ENCODE assay signal across 12 mouse cellular contexts in the genomic region with DNA sequence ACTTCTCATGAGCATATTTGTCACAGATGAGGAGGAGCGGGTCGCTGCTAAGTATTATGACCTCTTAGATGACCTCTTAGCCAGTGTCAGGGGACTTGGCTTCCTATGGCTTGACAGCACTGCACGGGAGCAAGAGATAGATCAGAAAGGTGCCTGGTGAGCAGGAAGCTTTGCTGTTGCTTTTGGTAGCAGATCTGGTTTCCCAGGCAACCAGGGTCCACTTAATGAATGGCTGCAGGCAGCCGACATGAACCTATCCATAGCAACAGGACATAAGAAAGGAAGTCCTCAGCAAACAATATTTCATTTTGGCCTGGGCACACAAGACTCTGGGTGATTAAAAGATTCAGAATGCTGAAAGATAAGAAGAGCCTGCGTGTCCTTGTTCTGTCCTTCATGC. TPM values are rescaled to one million over a fixed set of nuclear protein-coding genes. Genes with fewer than 3 reads are reported as not detected.
A peak's percentile ranks its signal among the peaks of the same experiment; 100 is the strongest.
DNase-seq lines count a peak whose midpoint lies in the region; ATAC-seq and TF ChIP-seq lines count a peak whose summit lies in the region.
"Had no signal": no experiment of that assay in that cellular context is flagged by ENCODE, and none has a peak within 500 bp of the region (broad histone marks: within the 10 kb centered on the region; RNA-seq: fewer than 3 reads in every experiment).

No protein-coding gene starts in this region.

- H3K4me3 ChIP-seq in hindbrain, embryonic 10.5 days, result no peak overlapping the region
- H3K4me3 ChIP-seq in hindbrain, embryonic 12.5 days, result no peak overlapping the region
- no peak overlapping the region for H3K4me3 ChIP-seq in forebrain, embryonic 15.5 days
- H3K4me3 ChIP-seq in midbrain, embryonic 13.5 days (replicated peaks), result no peak overlapping the region
- no peak overlapping the region for H3K4me3 ChIP-seq in liver, embryonic 11.5 days (ENCODE audit: low read depth, low read length)
- H3K4me3 ChIP-seq: intestine, embryonic 15.5 days had no signal

- peaks cover 17% of the 10 kb centered on the region for H3K4me1 ChIP-seq in hindbrain, embryonic 10.5 days (replicated peaks)
- peaks cover 11% of the 10 kb centered on the region; the same call in 1 of the 2 replicates for H3K4me1 ChIP-seq in hindbrain, embryonic 12.5 days
- peaks cover 4% of the 10 kb centered on the region; the same call in 1 of the 2 replicates for H3K4me1 ChIP-seq in forebrain, embryonic 15.5 days
- peaks cover 23% of the 10 kb centered on the region for H3K4me1 ChIP-seq in midbrain, embryonic 13.5 days (replicated peaks)
- peaks cover 3% of the 10 kb centered on the region; the same call in 1 of the 2 replicates for H3K4me1 ChIP-seq in liver, embryonic 11.5 days (replicated peaks; ENCODE audit: control insufficient read depth, insufficient read depth, low read length)
- H3K4me1 ChIP-seq: intestine, embryonic 15.5 days had no signal

- TF ChIP-seq POLR2A in brain, embryonic 14.5 days (IDR thresholded peaks at IDR 0.05; ENCODE audit: borderline replicate concordance, extremely low read depth, insufficient read depth, insufficient read length, poor library complexity, severe bottlenecking), result no peak

- H3K4me2 ChIP-seq in hindbrain, embryonic 12.5 days (replicated peaks), result no peak overlapping the region
- H3K4me2 ChIP-seq in forebrain, embryonic 15.5 days (replicated peaks), result no peak overlapping the region
- H3K4me2 ChIP-seq in midbrain, embryonic 13.5 days (replicated peaks), result peak overlapping the region; percentile 14; the same call in 1 of the 2 replicates
- no peak overlapping the region for H3K4me2 ChIP-seq in liver, embryonic 11.5 days
- H3K4me2 ChIP-seq: heart, embryonic 11.5 days; intestine, embryonic 15.5 days had no signal

- no peaks in the 10 kb centered on the region for H3K9me3 ChIP-seq in hindbrain, embryonic 10.5 days
- H3K9me3 ChIP-seq in hindbrain, embryonic 12.5 days (replicated peaks), result no peaks in the 10 kb centered on the region
- H3K9me3 ChIP-seq in forebrain, embryonic 15.5 days, result no peaks in the 10 kb centered on the region
- no peaks in the 10 kb centered on the region for H3K9me3 ChIP-seq in midbrain, embryonic 13.5 days
- no peaks in the 10 kb centered on the region for H3K9me3 ChIP-seq in liver, embryonic 11.5 days (ENCODE audit: control insufficient read depth, low read length)
- H3K9me3 ChIP-seq: intestine, embryonic 15.5 days had no signal

- no peak for TF ChIP-seq CTCF in brain, embryonic 14.5 days (IDR thresholded peaks at IDR 0.05; ENCODE audit: borderline replicate concordance, extremely low read depth, insufficient read depth, insufficient read length)

- ATAC-seq in hindbrain, embryonic 12.5 days (ENCODE audit: low FRiP score), result no peak
- no peak for ATAC-seq in forebrain, embryonic 15.5 days (replicated peaks)
- peak; percentile 55 for ATAC-seq in midbrain, embryonic 13.5 days
- ATAC-seq in liver, embryonic 11.5 days (replicated peaks; ENCODE audit: low FRiP score), result no peak
- ATAC-seq: intestine, embryonic 15.5 days had no signal

- H3K27me3 ChIP-seq in hindbrain, embryonic 10.5 days (ENCODE audit: insufficient read depth, poor library complexity, severe bottlenecking), result no peaks in the 10 kb centered on the region
- no peaks in the 10 kb centered on the region for H3K27me3 ChIP-seq in hindbrain, embryonic 12.5 days
- H3K27me3 ChIP-seq in forebrain, embryonic 15.5 days, result no peaks in the 10 kb centered on the region
- H3K27me3 ChIP-seq in midbrain, embryonic 13.5 days, result peaks cover 2% of the 10 kb centered on the region; the same call in 1 of the 2 replicates
- no peaks in the 10 kb centered on the region for H3K27me3 ChIP-seq in liver, embryonic 11.5 days (replicated peaks; ENCODE audit: control insufficient read depth, insufficient read depth, low read length)
- H3K27me3 ChIP-seq: intestine, embryonic 15.5 days had no signal

- no peak overlapping the region for H3K9ac ChIP-seq in hindbrain, embryonic 12.5 days
- H3K9ac ChIP-seq in forebrain, embryonic 15.5 days (replicated peaks), result no peak overlapping the region
- H3K9ac ChIP-seq in midbrain, embryonic 13.5 days (replicated peaks), result no peak overlapping the region
- H3K9ac ChIP-seq in liver, embryonic 11.5 days (ENCODE audit: low read depth, low read length), result no peak overlapping the region
- H3K9ac ChIP-seq: intestine, embryonic 15.5 days had no signal

- 20% methylated on average over 5 of the region's 5 CpGs for WGBS in hindbrain, embryonic 10.5 days
- 17% methylated on average over 5 of the region's 5 CpGs for WGBS in hindbrain, embryonic 12.5 days
- 22% methylated on average over 5 of the region's 5 CpGs for WGBS in forebrain, embryonic 15.5 days
- 12% methylated on average over 5 of the region's 5 CpGs for WGBS in midbrain, embryonic 13.5 days
- 34% methylated on average over 5 of the region's 5 CpGs for WGBS in liver, embryonic 11.5 days

- peak; percentile 42 for DNase-seq in hindbrain, embryonic 10.5 days (ENCODE audit: low spot score)
- peak; percentile 80 for DNase-seq in brain, embryonic 14.5 days (ENCODE audit: low read depth)
- no peak for DNase-seq in left cerebral cortex, adult 8-10 months (ENCODE audit: low spot score in 2 of 2)
- DNase-seq in urinary bladder, adult 2 months (ENCODE audit: low spot score), result no peak
- no peak for DNase-seq in liver, embryonic 11.5 days (ENCODE audit: low spot score)

- H3K27ac ChIP-seq in hindbrain, embryonic 10.5 days, result no peak overlapping the region
- no peak overlapping the region for H3K27ac ChIP-seq in hindbrain, embryonic 12.5 days
- 0 out of 2 replicates have a peak overlapping the region, but pooled peaks have one; percentile 23 for H3K27ac ChIP-seq in forebrain, embryonic 15.5 days (replicated peaks)
- peak overlapping the region; percentile 79 for H3K27ac ChIP-seq in midbrain, embryonic 13.5 days
- no peak overlapping the region for H3K27ac ChIP-seq in liver, embryonic 11.5 days (ENCODE audit: low read depth, low read length)
- H3K27ac ChIP-seq: intestine, embryonic 15.5 days had no signal

- H3K36me3 ChIP-seq in hindbrain, embryonic 10.5 days, result no peaks in the 10 kb centered on the region
- H3K36me3 ChIP-seq in hindbrain, embryonic 12.5 days, result no peaks in the 10 kb centered on the region
- no peaks in the 10 kb centered on the region for H3K36me3 ChIP-seq in forebrain, embryonic 15.5 days
- no peaks in the 10 kb centered on the region for H3K36me3 ChIP-seq in midbrain, embryonic 13.5 days
- no peaks in the 10 kb centered on the region for H3K36me3 ChIP-seq in liver, embryonic 11.5 days (ENCODE audit: control insufficient read depth, insufficient read depth, low read length)
- H3K36me3 ChIP-seq: intestine, embryonic 15.5 days had no signal

RNA-seq across cellular contexts. Expression of a gene that starts 13.9 kb away (rescaled TPM):
- 25.1 and 26.1 TPM in 2 replicates for polyA plus RNA-seq in hindbrain, embryonic 10.5 days (2016; fragmentation: Nextera tagmentation; extraction: Ambion mirVana)
- polyA plus RNA-seq in hindbrain, embryonic 12.5 days (2016; fragmentation: Nextera tagmentation; extraction: Ambion mirVana), result 49.0 and 51.7 TPM in 2 replicates
- polyA plus RNA-seq in brain, embryonic 14.5 days (2012; rRNA removed), result 61.1 and 67.4 TPM in 2 replicates
- 47.1 and 50.9 TPM in 2 replicates for polyA plus RNA-seq in forebrain, embryonic 15.5 days (2015; fragmentation: Nextera tagmentation; extraction: Ambion mirVana)
- polyA plus RNA-seq in midbrain, embryonic 13.5 days (2015; fragmentation: Nextera tagmentation; extraction: Ambion mirVana), result 47.9 and 48.9 TPM in 2 replicates
- 10 to 100 TPM; 78.9 to 89.4 (median 83.4) TPM for total RNA-seq in left cerebral cortex, adult 8-10 months (2022)
- 22.9 and 29.2 TPM in 2 replicates for polyA plus RNA-seq in urinary bladder, adult 2 months (2012; rRNA removed)
- 21.7 and 24.5 TPM in 2 replicates for polyA plus RNA-seq in liver, embryonic 11.5 days (2014; fragmentation: Nextera tagmentation; extraction: Ambion mirVana)

RNA-seq across cellular contexts. Expression of a gene that starts 14.1 kb away (rescaled TPM):
- 41.0 and 49.0 TPM in 2 replicates for polyA plus RNA-seq in hindbrain, embryonic 10.5 days (2016; fragmentation: Nextera tagmentation; extraction: Ambion mirVana)
- 39.2 and 39.4 TPM in 2 replicates for polyA plus RNA-seq in hindbrain, embryonic 12.5 days (2016; fragmentation: Nextera tagmentation; extraction: Ambion mirVana)
- polyA plus RNA-seq in brain, embryonic 14.5 days (2012; rRNA removed), result 40.9 and 49.6 TPM in 2 replicates
- 33.6 and 34.2 TPM in 2 replicates for polyA plus RNA-seq in forebrain, embryonic 15.5 days (2015; fragmentation: Nextera tagmentation; extraction: Ambion mirVana)
- polyA plus RNA-seq in midbrain, embryonic 13.5 days (2015; fragmentation: Nextera tagmentation; extraction: Ambion mirVana), result 33.2 and 36.2 TPM in 2 replicates
- total RNA-seq in left cerebral cortex, adult 8-10 months (2022), result 10 to 100 TPM; 13.1 to 20.9 (median 16.4) TPM
- 30.8 and 35.8 TPM in 2 replicates for polyA plus RNA-seq in urinary bladder, adult 2 months (2012; rRNA removed)
- 50.2 and 52.4 TPM in 2 replicates for polyA plus RNA-seq in liver, embryonic 11.5 days (2014; fragmentation: Nextera tagmentation; extraction: Ambion mirVana)

RNA-seq across cellular contexts. Expression of a gene that starts 25.9 kb away (rescaled TPM):
- polyA plus RNA-seq in hindbrain, embryonic 10.5 days (2016; fragmentation: Nextera tagmentation; extraction: Ambion mirVana), result 0.05 and 0.20 TPM in 2 replicates
- polyA plus RNA-seq in hindbrain, embryonic 12.5 days (2016; fragmentation: Nextera tagmentation; extraction: Ambion mirVana), result 1.3 TPM in 2 replicates
- 59.5 and 68.2 TPM in 2 replicates for polyA plus RNA-seq in brain, embryonic 14.5 days (2012; rRNA removed)
- polyA plus RNA-seq in forebrain, embryonic 15.5 days (2015; fragmentation: Nextera tagmentation; extraction: Ambion mirVana), result 7.0 and 7.8 TPM in 2 replicates
- polyA plus RNA-seq in midbrain, embryonic 13.5 days (2015; fragmentation: Nextera tagmentation; extraction: Ambion mirVana), result 6.1 and 7.2 TPM in 2 replicates
- total RNA-seq in left cerebral cortex, adult 8-10 months (2022), result 100 to 1,000 TPM; 256 to 279 (median 263) TPM
- 0.10 and 0.12 TPM in 2 replicates for polyA plus RNA-seq in urinary bladder, adult 2 months (2012; rRNA removed)
- 0.03 and 0.10 TPM in 2 replicates for polyA plus RNA-seq in liver, embryonic 11.5 days (2014; fragmentation: Nextera tagmentation; extraction: Ambion mirVana)
- polyA plus RNA-seq: C2C12; liver, adult 2 months had no signal

Comparison
In these comparisons a context has a peak if more than half of its experiments do, and no peak if none do; other contexts are left out.
1. DNase-seq: peak in hindbrain, embryonic 10.5 days (single experiment) and brain, embryonic 14.5 days (single experiment); none in left cerebral cortex, adult 8-10 months (0 of 2), urinary bladder, adult 2 months (single experiment) and liver, embryonic 11.5 days (single experiment).
2. H3K27ac ChIP-seq: peak in forebrain, embryonic 15.5 days (single experiment) and midbrain, embryonic 13.5 days (single experiment); none in hindbrain, embryonic 10.5 days (single experiment), hindbrain, embryonic 12.5 days (single experiment) and liver, embryonic 11.5 days (single experiment).